Comparison of ENCODE assay signal across 11 mouse cellular contexts in genomic region chr2:178784822-178785589, GRCm38 (mm10).
DNase-seq lines count a peak whose midpoint lies in the region; ATAC-seq and TF ChIP-seq lines count a peak whose summit lies in the region.
"Had no signal": no experiment of that assay in that cellular context is flagged by ENCODE, and none has a peak within 500 bp of the region (broad histone marks: within the 10 kb centered on the region; RNA-seq: fewer than 3 reads in every experiment).

No protein-coding gene starts in this region.

- 64% methylated on average over 25 of the region's 25 CpGs for WGBS in heart, embryonic 14.5 days
- WGBS in neural tube, embryonic 11.5 days: 66% methylated on average over 25 of the region's 25 CpGs
- whole genome bisulfite sequencing in hindbrain, postnatal 0 days: 31% methylated on average over 25 of the region's 25 CpGs
- 71% methylated on average over 25 of the region's 25 CpGs for WGBS in stomach, postnatal 0 days

- H3K4me1 ChIP-seq in heart, embryonic 14.5 days (ENCODE audit: control insufficient read depth in 2 of 2, insufficient read depth in 2 of 2, low read length in 2 of 2): peaks cover 11 to 12% of the 10 kb centered on the region in 2 experiments; a peak in 3 of 4 replicates
- no peaks in the 10 kb centered on the region for H3K4me1 ChIP-seq in neural tube, embryonic 11.5 days (ENCODE audit: control insufficient read depth, insufficient read depth, low read length)
- H3K4me1 ChIP-seq in hindbrain, postnatal 0 days (ENCODE audit: insufficient read depth, low read length): peaks cover 7% of the 10 kb centered on the region; the same call in 1 of the 2 replicates
- H3K4me1 ChIP-seq in stomach, postnatal 0 days (replicated peaks; ENCODE audit: control insufficient read depth, insufficient read depth): no peaks in the 10 kb centered on the region

- TF ChIP-seq CTCF in hindbrain, postnatal 0 days (IDR thresholded peaks at IDR 0.05; ENCODE audit: low read depth): no peak
- no peak for TF ChIP-seq CTCF in stomach, postnatal 0 days (IDR thresholded peaks at IDR 0.05; ENCODE audit: low read depth)

- peak overlapping the region; percentile 37 for H3K4me2 ChIP-seq in heart, embryonic 14.5 days (ENCODE audit: low read length)
- H3K4me2 ChIP-seq in neural tube, embryonic 11.5 days (ENCODE audit: low read depth): no peak overlapping the region
- H3K4me2 ChIP-seq in hindbrain, postnatal 0 days (ENCODE audit: low read depth, low read length): peak overlapping the region; percentile 38
- H3K4me2 ChIP-seq in stomach, postnatal 0 days (replicated peaks; ENCODE audit: low read depth): no peak overlapping the region
- H3K4me2 ChIP-seq: liver, embryonic 11.5 days had no signal

- H3K4me3 ChIP-seq in heart, embryonic 14.5 days (ENCODE audit: control insufficient read depth in 1 of 2, insufficient read depth in 1 of 2, low read depth in 1 of 2, low read length in 2 of 2): no peak overlapping the region
- no peak overlapping the region for H3K4me3 ChIP-seq in neural tube, embryonic 11.5 days (ENCODE audit: low read depth, low read length)
- no peak overlapping the region for H3K4me3 ChIP-seq in hindbrain, postnatal 0 days (ENCODE audit: low read length)
- no peak overlapping the region for H3K4me3 ChIP-seq in stomach, postnatal 0 days (ENCODE audit: low read depth, low read length)

- no peak for DNase-seq in heart, postnatal 4 days
- DNase-seq in neural tube, embryonic 11.5 days (ENCODE audit: low spot score): peak; percentile 33
- no peak for DNase-seq in neural tube, embryonic 10.5 days (ENCODE audit: extremely low spot score, low spot score)
- DNase-seq in hindbrain, postnatal 0 days (ENCODE audit: low spot score): peak; percentile 66
- no peak for DNase-seq in stomach, postnatal 0 days (ENCODE audit: low spot score)
- no peak for DNase-seq in testis, postnatal 10 days (ENCODE audit: low spot score)
- DNase-seq: cerebellum, postnatal 36 days; lung, postnatal 14 days had no signal

- peak overlapping the region; percentile 52 to 53; a peak in 2 of 4 replicates for H3K27ac ChIP-seq in heart, embryonic 14.5 days (replicated peaks in 1 of 2; ENCODE audit: control insufficient read depth in 1 of 2, insufficient read depth in 1 of 2, low read depth in 2 of 2, low read length in 2 of 2)
- no peak overlapping the region for H3K27ac ChIP-seq in neural tube, embryonic 11.5 days (ENCODE audit: low read depth, low read length)
- no peak overlapping the region for H3K27ac ChIP-seq in hindbrain, postnatal 0 days
- H3K27ac ChIP-seq in stomach, postnatal 0 days (replicated peaks): no peak overlapping the region

- H3K36me3 ChIP-seq in heart, embryonic 14.5 days (ENCODE audit: control insufficient read depth, insufficient read depth, low read length): no peaks in the 10 kb centered on the region
- H3K36me3 ChIP-seq in neural tube, embryonic 11.5 days (ENCODE audit: control insufficient read depth, insufficient read depth, low read length): no peaks in the 10 kb centered on the region
- no peaks in the 10 kb centered on the region for H3K36me3 ChIP-seq in hindbrain, postnatal 0 days (ENCODE audit: insufficient read depth, low read length)
- no peaks in the 10 kb centered on the region for H3K36me3 ChIP-seq in stomach, postnatal 0 days (ENCODE audit: control insufficient read depth, insufficient read depth, low read length)

- H3K9ac ChIP-seq in heart, embryonic 14.5 days (ENCODE audit: low read length): peak overlapping the region; percentile 27; the same call in 1 of the 2 replicates
- no peak overlapping the region for H3K9ac ChIP-seq in neural tube, embryonic 11.5 days (ENCODE audit: low read length)
- no peak overlapping the region for H3K9ac ChIP-seq in hindbrain, postnatal 0 days (replicated peaks; ENCODE audit: low read length)
- H3K9ac ChIP-seq in stomach, postnatal 0 days (ENCODE audit: low read length): no peak overlapping the region

- no peaks in the 10 kb centered on the region for H3K9me3 ChIP-seq in heart, embryonic 14.5 days (ENCODE audit: control insufficient read depth, low read length)
- no peaks in the 10 kb centered on the region for H3K9me3 ChIP-seq in neural tube, embryonic 11.5 days (ENCODE audit: control insufficient read depth, low read length)
- no peaks in the 10 kb centered on the region for H3K9me3 ChIP-seq in hindbrain, postnatal 0 days (ENCODE audit: low read length)
- H3K9me3 ChIP-seq in stomach, postnatal 0 days (ENCODE audit: control insufficient read depth, low read length): no peaks in the 10 kb centered on the region

- no peak for ATAC-seq in heart, embryonic 14.5 days (ENCODE audit: insufficient number of reproducible peaks, insufficient read depth, low FRiP score, low read depth)
- peak; percentile 31; the same call in 1 of the 2 replicates for ATAC-seq in neural tube, embryonic 11.5 days (ENCODE audit: insufficient read depth, low FRiP score, low TSS enrichment)
- ATAC-seq in hindbrain, postnatal 0 days: no peak
- no peak for ATAC-seq in stomach, postnatal 0 days (ENCODE audit: low FRiP score, low TSS enrichment)

- TF ChIP-seq EP300 in stomach, postnatal 0 days (optimal IDR thresholded peaks at IDR 0.05): no peak

- H3K27me3 ChIP-seq in heart, embryonic 14.5 days (ENCODE audit: control insufficient read depth, insufficient read depth, low read length): no peaks in the 10 kb centered on the region
- no peaks in the 10 kb centered on the region for H3K27me3 ChIP-seq in neural tube, embryonic 11.5 days (ENCODE audit: control insufficient read depth, insufficient read depth, low read length)
- H3K27me3 ChIP-seq in hindbrain, postnatal 0 days (ENCODE audit: insufficient read depth, low read length): no peaks in the 10 kb centered on the region
- no peaks in the 10 kb centered on the region for H3K27me3 ChIP-seq in stomach, postnatal 0 days (ENCODE audit: control insufficient read depth, insufficient read depth, low read length)
- H3K27me3 ChIP-seq: CH12.LX had no signal

Comparison
In these comparisons a context has a peak if more than half of its experiments do, and no peak if none do; other contexts are left out.
1. DNase-seq: peak in neural tube, embryonic 11.5 days (single experiment) and hindbrain, postnatal 0 days (single experiment); none in heart, postnatal 4 days (single experiment), neural tube, embryonic 10.5 days (single experiment), stomach, postnatal 0 days (single experiment) and testis, postnatal 10 days (single experiment).
2. H3K27ac ChIP-seq: peak in heart, embryonic 14.5 days (2 of 2); none in neural tube, embryonic 11.5 days (single experiment), hindbrain, postnatal 0 days (single experiment) and stomach, postnatal 0 days (single experiment).
3. H3K4me2 ChIP-seq: peak in heart, embryonic 14.5 days (single experiment) and hindbrain, postnatal 0 days (single experiment); none in neural tube, embryonic 11.5 days (single experiment) and stomach, postnatal 0 days (single experiment).